Mouse (Mus musculus) bone marrow, adult 2 months (tissue): ENCODE data around the gene Dph7.

Experiments used
- CTCF ChIP-seq: fragments of 200-500 bp; IDR thresholded peaks from 2 replicates; pipeline ENCODE4 v1.5.1; 2011; ENCODE audit warnings: low read length, control low read depth; ENCODE audit not compliant: control insufficient read depth, insufficient read depth
- POLR2A ChIP-seq: fragments of 200-500 bp; IDR thresholded peaks from 2 replicates; pipeline ENCODE4 v1.6.1; 2011; ENCODE audit warnings: low read depth, mild to moderate bottlenecking, control low read depth, low read length, borderline replicate concordance; ENCODE audit not compliant: control insufficient read depth

GRCm38 (mm10) chr2:24929119-24929518, 33.1 kb upstream of the Dph7 start:
- TF ChIP-seq POLR2A (no peak), CTCF (no peak)
